Mouse (Mus musculus) fibroblast of lung, adult 2 months (primary cell): ENCODE data around the gene Upp1.

ENCODE experiments used
- DNase-seq: peaks from one replicate; pipeline ENCODE4 v3.0.0-alpha.2; 2011; ENCODE audit warnings: low read depth

The Upp1 gene

GRCm38 (mm10) chr11:9159953-9160352 is 42.0 kb downstream of the Upp1 start:
- DNase-seq = no peak

DNA sequence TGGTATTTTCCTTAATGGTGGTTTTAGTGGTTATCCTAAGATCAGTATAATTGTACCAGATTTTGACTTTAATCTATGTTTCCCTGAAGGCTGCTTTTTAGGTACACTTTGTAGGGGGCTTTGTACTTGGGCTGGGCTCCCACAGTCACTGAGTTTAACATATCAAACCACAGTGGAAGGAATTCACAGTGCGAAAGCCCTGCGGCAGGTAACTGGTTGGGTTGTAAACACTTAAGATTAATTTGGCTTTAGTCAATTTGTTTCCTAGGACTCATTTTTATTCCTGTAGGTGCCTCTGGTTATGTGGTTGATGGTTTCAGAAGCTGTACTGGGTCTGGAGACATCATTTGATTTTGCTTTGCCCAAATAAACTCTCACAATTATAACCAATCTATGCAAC is 49.4 kb downstream of the Upp1 start:
- no peak for DNase-seq

DNA sequence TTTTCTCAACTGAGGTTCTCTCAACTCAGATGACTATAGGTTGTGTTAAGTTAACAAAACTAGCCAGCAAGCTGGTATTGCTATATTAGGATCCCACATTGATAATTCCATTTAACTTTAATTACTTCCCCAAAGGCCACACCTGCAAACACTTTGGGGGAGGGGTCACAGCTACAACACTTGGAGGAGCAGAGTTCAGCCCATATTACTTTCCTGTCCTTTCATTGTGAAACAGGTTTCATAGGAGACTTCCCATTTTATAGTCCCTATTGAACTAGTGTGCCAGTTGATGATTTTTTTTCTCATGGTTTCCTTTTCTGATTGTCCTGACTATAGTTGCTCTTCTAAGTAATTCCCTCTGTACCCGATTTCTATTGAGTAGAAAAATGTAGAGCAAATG is 63.6 kb downstream of the Upp1 start:
- no peak for DNase-seq
